Mouse (Mus musculus) cortical plate, adult 2 months (tissue): ENCODE results near the gene Clic1.
A peak's percentile ranks its signal among the peaks of the same experiment; 100 is the strongest.

Source experiments
- CTCF ChIP-seq: fragments of 200-500 bp; IDR thresholded peaks from 2 replicates; pipeline ENCODE4 v1.5.1; 2011; ENCODE audit warnings: mild to moderate bottlenecking, control low read depth, low read length; ENCODE audit not compliant: insufficient read depth; ENCODE audit errors: extremely low read depth
- POLR2A ChIP-seq: fragments of 200-500 bp; IDR thresholded peaks from 2 replicates; pipeline ENCODE4 v1.6.1; 2011; ENCODE audit warnings: mild to moderate bottlenecking, low read length, control low read depth; ENCODE audit not compliant: insufficient read depth; ENCODE audit errors: extremely low read depth

GRCm38 (mm10) chr17:35050126-35050750 is 472 bp downstream of the Clic1 start:
- TF ChIP-seq POLR2A: 0 out of 2 replicates have a peak, but pooled peaks have one; percentile 7
- no peak for TF ChIP-seq CTCF
